10 mouse cellular contexts compared by ENCODE assay signal in genomic region chr2:180215951-180216350, GRCm38 (mm10). TPM values are rescaled to one million over a fixed set of nuclear protein-coding genes. Genes with fewer than 3 reads are reported as not detected.
DNase-seq lines count a peak whose midpoint lies in the region; ATAC-seq and TF ChIP-seq lines count a peak whose summit lies in the region.
"Had no signal": no experiment of that assay in that cellular context is flagged by ENCODE, and none has a peak within 500 bp of the region (broad histone marks: within the 10 kb centered on the region; RNA-seq: fewer than 3 reads in every experiment).

No protein-coding gene starts in this region.

- no peak overlapping the region for H3K4me3 ChIP-seq in liver, embryonic 14.5 days (ENCODE audit: insufficient read depth in 1 of 2, low read depth in 2 of 2, low read length in 2 of 2)
- H3K4me3 ChIP-seq: midbrain, embryonic 12.5 days had no signal

- DNase-seq in 3T3-L1 (ENCODE audit: low read depth, low spot score) = peak; percentile 50
- DNase-seq in adrenal gland, adult 8-10 months = peak; percentile 79
- peak; percentile 64 for DNase-seq in heart, postnatal 25 days (ENCODE audit: low spot score)
- no peak for DNase-seq in liver, embryonic 14.5 days (ENCODE audit: low read depth in 3 of 3, low spot score in 3 of 3)
- no peak for DNase-seq in urinary bladder, postnatal 25 days (ENCODE audit: low spot score)
- DNase-seq in retina, postnatal 1 day = no peak
- DNase-seq in thymus, postnatal 0 days (ENCODE audit: low spot score) = no peak
- DNase-seq in embryo, embryonic 10.5 days (ENCODE audit: low spot score) = no peak

- H3K36me3 ChIP-seq in liver, embryonic 14.5 days (replicated peaks; ENCODE audit: control insufficient read depth, insufficient read depth, low read depth) = no peaks in the 10 kb centered on the region
- H3K36me3 ChIP-seq: midbrain, embryonic 12.5 days had no signal

- no peaks in the 10 kb centered on the region for H3K4me1 ChIP-seq in liver, embryonic 14.5 days (replicated peaks; ENCODE audit: control insufficient read depth in 2 of 2, insufficient read depth in 2 of 2, low read length in 1 of 2)

- H3K27ac ChIP-seq in liver, embryonic 14.5 days = no peak overlapping the region
- H3K27ac ChIP-seq: hindbrain, embryonic 14.5 days; midbrain, embryonic 12.5 days had no signal

- H3K27me3 ChIP-seq in liver, embryonic 14.5 days (ENCODE audit: control insufficient read depth, insufficient read depth, low read length) = no peaks in the 10 kb centered on the region
- H3K27me3 ChIP-seq: midbrain, embryonic 12.5 days had no signal

- H3K9ac ChIP-seq in liver, embryonic 14.5 days (replicated peaks) = no peak overlapping the region
- H3K9ac ChIP-seq: hindbrain, embryonic 14.5 days; midbrain, embryonic 12.5 days had no signal

- 0 out of 2 replicates have a peak, but pooled peaks have one; percentile 14 for ATAC-seq in liver, embryonic 14.5 days (ENCODE audit: insufficient read depth)

- no peak for TF ChIP-seq CTCF in liver, embryonic 14.5 days (IDR thresholded peaks at IDR 0.05; ENCODE audit: low read depth)

- no peak overlapping the region for H3K4me2 ChIP-seq in liver, embryonic 14.5 days (ENCODE audit: low read depth)
- H3K4me2 ChIP-seq: hindbrain, embryonic 14.5 days; midbrain, embryonic 12.5 days had no signal

- intact Hi-C loops in heart, postnatal 25 days (cut with DNase I) = no loop called here

- TF ChIP-seq EP300 in liver, embryonic 14.5 days (IDR thresholded peaks at IDR 0.05; ENCODE audit: low read depth) = no peak

- 44% methylated on average over 6 of the region's 6 CpGs for WGBS in liver, embryonic 14.5 days (ENCODE audit: insufficient replicate concordance)

- no peaks in the 10 kb centered on the region for H3K9me3 ChIP-seq in liver, embryonic 14.5 days (ENCODE audit: control insufficient read depth, low read length)
- H3K9me3 ChIP-seq: midbrain, embryonic 12.5 days had no signal

RNA-seq across cellular contexts. Expression of gene Lama5, which starts 9.7 kb away (rescaled TPM):
- total RNA-seq in adrenal gland, adult 8-10 months (2022) = 10 to 100 TPM; 27.7 to 97.1 (median 46.8) TPM
- total RNA-seq in heart, postnatal 25 days (2021) = 10 to 100 TPM; 50.3 to 58.2 TPM
- polyA plus RNA-seq in liver, embryonic 14.5 days (2012; rRNA removed) = 2.7 and 2.9 TPM in 2 replicates
- 1.7 and 1.9 TPM in 2 replicates for polyA plus RNA-seq in liver, embryonic 14.5 days (2014; fragmentation: Nextera tagmentation; extraction: Ambion mirVana)
- polyA plus RNA-seq in thymus, postnatal 0 days (2015; fragmentation: Nextera tagmentation; extraction: Ambion mirVana) = 4.8 and 6.6 TPM in 2 replicates

RNA-seq across cellular contexts. Expression of gene Rps21, which starts 41.2 kb away (rescaled TPM):
- total RNA-seq in adrenal gland, adult 8-10 months (2022) = 1,000 to 10,000 TPM in 1 of 4 experiments, 100 to 1,000 TPM in 3; 772 to 1,010 (median 917) TPM
- 100 to 1,000 TPM; 471 to 515 TPM for total RNA-seq in heart, postnatal 25 days (2021)
- polyA plus RNA-seq in liver, embryonic 14.5 days (2012; rRNA removed) = 1,402 and 1,840 TPM in 2 replicates
- 511 and 539 TPM in 2 replicates for polyA plus RNA-seq in liver, embryonic 14.5 days (2014; fragmentation: Nextera tagmentation; extraction: Ambion mirVana)
- polyA plus RNA-seq in thymus, postnatal 0 days (2015; fragmentation: Nextera tagmentation; extraction: Ambion mirVana) = 928 and 961 TPM in 2 replicates

RNA-seq across cellular contexts. Expression of gene Adrm1, which starts 44.7 kb away (rescaled TPM):
- total RNA-seq in adrenal gland, adult 8-10 months (2022) = 100 to 1,000 TPM; 158 to 178 (median 163) TPM
- 10 to 100 TPM; 73.1 to 83.5 TPM for total RNA-seq in heart, postnatal 25 days (2021)
- 51.7 and 53.3 TPM in 2 replicates for polyA plus RNA-seq in liver, embryonic 14.5 days (2012; rRNA removed)
- polyA plus RNA-seq in liver, embryonic 14.5 days (2014; fragmentation: Nextera tagmentation; extraction: Ambion mirVana) = 77.8 and 80.5 TPM in 2 replicates
- polyA plus RNA-seq in thymus, postnatal 0 days (2015; fragmentation: Nextera tagmentation; extraction: Ambion mirVana) = 195 TPM in 2 replicates

RNA-seq across cellular contexts. Expression of gene Cables2, which starts 57.3 kb away (rescaled TPM):
- total RNA-seq in adrenal gland, adult 8-10 months (2022) = 10 to 100 TPM; 13.6 to 17.0 (median 15.1) TPM
- total RNA-seq in heart, postnatal 25 days (2021) = 10 to 100 TPM; 13.0 to 13.8 TPM
- polyA plus RNA-seq in liver, embryonic 14.5 days (2012; rRNA removed) = 4.9 and 5.6 TPM in 2 replicates
- polyA plus RNA-seq in liver, embryonic 14.5 days (2014; fragmentation: Nextera tagmentation; extraction: Ambion mirVana) = 3.3 and 4.9 TPM in 2 replicates
- 6.4 and 7.1 TPM in 2 replicates for polyA plus RNA-seq in thymus, postnatal 0 days (2015; fragmentation: Nextera tagmentation; extraction: Ambion mirVana)

Comparison
In these comparisons a context has a peak if more than half of its experiments do, and no peak if none do; other contexts are left out.
1. DNase-seq: peak in 3T3-L1 (single experiment), adrenal gland, adult 8-10 months (single experiment) and heart, postnatal 25 days (single experiment); none in liver, embryonic 14.5 days (0 of 3), urinary bladder, postnatal 25 days (single experiment), retina, postnatal 1 day (single experiment), thymus, postnatal 0 days (single experiment) and embryo, embryonic 10.5 days (single experiment).